Mouse (Mus musculus): Measurements from ENCODE around the gene Fpr2.

Fpr2 gene

GRCm38 (mm10) chr17:17887774-17888248 lies at the start of gene Fpr2, which contains the start of gene Fpr3:
TSS of gene Fpr2 (plus strand) at chr17:17887824.
TSS of gene Fpr3 (plus strand) at chr17:17887852.
- DNase-seq (ENCODE audit: extremely low read depth, insufficient read length, low spot score) = no peak

GRCm38 (mm10) chr17:17837919-17838701 lies 49.5 kb upstream of the Fpr2 start:
- peak; percentile 99 for DNase-seq (ENCODE audit: extremely low read depth, insufficient read length, low spot score)

DNA sequence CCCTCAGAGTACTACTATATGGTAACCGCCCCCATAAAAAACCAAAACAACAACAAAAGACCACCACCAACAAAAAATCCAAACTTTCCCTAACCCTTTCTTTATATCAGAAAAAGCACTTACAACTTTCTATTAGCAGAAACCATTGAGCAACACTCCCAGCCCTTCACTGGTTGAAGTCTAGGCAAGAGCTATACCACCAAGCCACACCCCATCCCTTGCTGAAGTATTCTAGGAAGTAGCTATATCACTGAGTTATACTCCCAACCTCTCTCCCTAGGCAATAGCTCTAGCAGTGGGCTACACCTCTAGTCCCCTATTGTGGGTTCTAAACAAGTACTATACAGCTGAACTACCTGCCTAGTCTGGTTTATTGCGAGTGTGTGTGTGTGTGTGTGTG lies 48.3 kb upstream of the Fpr2 start:
- DNase-seq (ENCODE audit: extremely low read depth, insufficient read length, low spot score) = no peak

DNA sequence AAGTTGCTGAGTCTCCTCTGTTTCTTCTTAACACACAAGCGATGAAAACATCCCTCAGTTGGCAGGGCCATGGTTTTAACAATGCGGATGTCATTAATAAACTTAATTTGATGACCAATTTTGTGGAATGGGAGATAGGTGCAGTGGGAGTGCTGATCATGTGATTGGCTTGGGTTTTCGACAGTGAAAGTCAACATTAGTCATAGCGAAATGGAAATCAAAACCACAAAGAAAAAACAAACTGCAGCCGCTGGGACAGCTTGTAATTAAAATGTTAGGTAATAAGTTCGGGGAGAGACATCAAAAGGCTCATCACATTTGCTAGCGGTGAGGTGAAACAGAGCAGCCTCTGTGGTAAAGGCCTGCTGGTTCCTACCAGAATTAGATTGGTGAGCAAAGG lies 46.8 kb upstream of the Fpr2 start:
- peak; percentile 64 for DNase-seq (ENCODE audit: extremely low read depth, insufficient read length, low spot score)

GRCm38 (mm10) chr17:17843534-17844261 lies 43.9 kb upstream of the Fpr2 start:
- DNase-seq (ENCODE audit: extremely low read depth, insufficient read length, low spot score) = peak; percentile 51

- peak; percentile 46 for DNase-seq (ENCODE audit: extremely low read depth, insufficient read length, low spot score)
Measured at GRCm38 (mm10) chr17:17844606-17845005, 43.0 kb upstream of the Fpr2 start.

GRCm38 (mm10) chr17:17845187-17846027 lies 42.2 kb upstream of the Fpr2 start:
- peak; percentile 69 for DNase-seq (ENCODE audit: extremely low read depth, insufficient read length, low spot score)

DNA sequence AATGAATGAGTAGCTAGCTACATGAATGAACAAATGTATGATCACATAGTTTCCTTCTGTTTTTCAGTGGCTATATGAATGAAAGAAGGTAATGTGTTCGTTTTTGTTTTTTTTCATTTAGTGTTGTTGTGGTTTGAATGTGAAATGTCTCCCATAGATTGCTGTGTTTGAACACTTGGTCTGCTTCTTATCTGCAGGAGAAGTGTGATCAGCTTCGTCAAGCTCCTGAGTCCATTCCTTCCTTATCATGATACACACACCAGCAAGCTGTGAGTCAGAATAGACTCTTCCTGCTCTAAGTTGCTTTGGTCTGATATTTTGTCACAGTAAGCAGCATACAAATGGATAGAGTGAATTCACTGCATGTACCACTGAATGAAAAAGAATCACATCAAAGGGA lies 38.6 kb upstream of the Fpr2 start:
- DNase-seq (ENCODE audit: extremely low read depth, insufficient read length, low spot score) = no peak

- DNase-seq (ENCODE audit: extremely low read depth, insufficient read length, low spot score) = no peak
Measured at GRCm38 (mm10) chr17:17849906-17850712, 37.5 kb upstream of the Fpr2 start.

- DNase-seq (ENCODE audit: extremely low read depth, insufficient read length, low spot score) = no peak
Measured at GRCm38 (mm10) chr17:17855064-17855838, 32.4 kb upstream of the Fpr2 start, which contains the start of gene Has1. TSS of gene Has1 (minus strand) at chr17:17855205.

GRCm38 (mm10) chr17:17856612-17857011 lies 31.0 kb upstream of the Fpr2 start:
- DNase-seq (ENCODE audit: extremely low read depth, insufficient read length, low spot score) = peak; percentile 28

- no peak for DNase-seq (ENCODE audit: extremely low read depth, insufficient read length, low spot score)
Measured at GRCm38 (mm10) chr17:17857446-17857845, 30.2 kb upstream of the Fpr2 start.

GRCm38 (mm10) chr17:17860110-17860509 lies 27.5 kb upstream of the Fpr2 start:
- no peak for DNase-seq (ENCODE audit: extremely low read depth, insufficient read length, low spot score)

DNA sequence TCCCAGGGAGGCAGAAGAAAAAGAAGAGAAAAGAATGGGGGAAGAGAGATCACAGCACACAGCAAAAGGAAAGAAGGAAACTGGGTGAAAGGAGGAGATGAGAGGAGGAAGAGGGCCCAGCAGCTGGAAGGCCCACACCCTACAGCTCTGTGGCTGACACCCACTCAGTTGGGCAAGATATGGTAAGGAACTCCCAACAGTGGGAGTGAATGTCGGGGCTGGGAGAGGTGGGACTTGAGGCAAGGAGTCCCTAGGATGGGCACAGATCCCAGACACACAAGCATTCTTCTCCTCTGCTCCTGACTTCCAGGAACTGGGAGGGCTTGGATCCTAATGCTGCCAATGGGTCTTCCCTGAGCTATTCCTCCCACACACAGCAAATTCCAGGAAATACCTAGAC lies 25.3 kb upstream of the Fpr2 start:
- no peak for DNase-seq (ENCODE audit: extremely low read depth, insufficient read length, low spot score)

- no peak for DNase-seq (ENCODE audit: extremely low read depth, insufficient read length, low spot score)
Measured at GRCm38 (mm10) chr17:17865168-17865567, 22.5 kb upstream of the Fpr2 start.

DNA sequence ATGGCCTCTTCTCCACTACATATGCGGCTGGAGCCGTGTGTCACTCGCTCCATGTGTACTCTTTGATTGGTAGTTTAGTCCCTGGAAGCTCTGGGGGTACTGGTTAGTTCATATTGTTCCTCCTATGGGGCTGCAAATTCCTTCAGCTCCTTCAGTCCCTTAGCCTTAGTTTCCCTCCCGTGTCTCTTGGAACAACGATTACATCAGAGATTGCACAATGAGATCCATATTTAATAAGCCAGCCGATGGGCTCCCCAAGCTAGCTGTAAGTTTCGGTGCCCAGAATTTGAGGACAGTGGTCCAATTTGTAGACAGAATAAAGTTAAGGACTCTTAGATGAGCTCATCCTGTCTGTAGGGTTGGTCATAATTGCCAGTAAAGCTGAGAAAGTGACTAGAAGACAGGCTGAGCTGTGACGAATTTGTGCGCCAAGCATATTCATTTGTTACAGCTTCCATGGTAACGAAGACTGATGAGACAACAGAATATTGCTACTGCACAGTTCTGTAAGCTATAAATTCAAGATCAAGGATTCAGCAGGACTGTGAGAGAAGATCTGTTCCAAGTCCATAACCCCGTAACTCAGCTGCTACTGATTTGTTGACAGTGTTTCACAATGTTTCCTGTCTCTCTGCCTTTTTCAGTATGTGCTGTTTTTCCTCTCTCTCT lies 20.7 kb upstream of the Fpr2 start:
- no peak for DNase-seq (ENCODE audit: extremely low read depth, insufficient read length, low spot score)

DNA sequence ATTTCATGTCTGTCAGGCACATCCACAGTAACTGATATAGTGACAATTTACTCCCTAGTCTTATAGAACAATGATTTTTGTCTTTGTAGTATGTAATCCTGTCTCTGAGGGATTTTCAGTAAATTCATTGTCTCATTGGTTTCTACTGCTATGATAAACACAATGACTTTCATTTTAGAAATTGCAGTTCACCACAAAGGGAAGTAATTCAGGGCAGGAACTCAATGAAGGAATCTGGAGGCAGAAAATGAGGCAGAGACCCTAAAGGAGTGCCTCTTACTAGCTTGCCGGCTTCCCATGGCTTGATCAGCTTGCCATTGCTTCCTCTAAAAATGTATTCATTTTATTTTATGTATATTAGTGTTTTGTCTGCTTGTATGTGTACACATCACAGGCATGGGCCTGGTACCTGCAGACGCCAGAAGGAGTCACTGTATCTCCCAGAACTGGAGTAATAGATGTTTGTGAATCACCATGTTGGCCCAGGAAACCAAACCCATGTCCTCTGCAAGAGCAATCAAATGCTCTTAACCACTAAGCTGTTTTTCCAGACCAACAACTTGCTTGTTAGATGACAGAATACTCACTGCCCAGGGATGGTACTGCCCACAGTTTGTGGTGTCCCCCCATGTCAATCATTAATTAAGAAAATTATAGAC lies 16.6 kb upstream of the Fpr2 start:
- no peak for DNase-seq (ENCODE audit: extremely low read depth, insufficient read length, low spot score)

DNA sequence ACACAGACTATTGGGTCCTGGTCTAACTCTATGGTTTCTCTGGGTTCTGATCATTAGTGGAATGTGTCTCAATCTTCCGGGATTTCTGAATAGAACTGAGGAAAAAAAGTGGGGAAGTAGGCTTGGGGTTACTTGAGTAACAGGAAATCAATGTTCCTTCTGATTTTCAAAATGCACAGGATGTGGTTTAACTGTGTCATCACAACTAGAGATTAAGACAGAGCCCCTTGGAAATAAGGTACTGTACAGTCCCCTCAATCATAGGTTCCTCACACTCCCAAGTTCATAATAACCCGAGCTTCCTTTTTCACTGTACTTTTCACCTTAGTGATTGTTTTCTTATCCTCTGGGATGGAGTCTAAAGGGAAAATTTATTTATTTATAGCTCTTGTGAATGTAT lies 15.9 kb upstream of the Fpr2 start:
- DNase-seq (ENCODE audit: extremely low read depth, insufficient read length, low spot score) = no peak
